Mouse (Mus musculus) limb, embryonic 14.5 days (tissue): ENCODE results near the gene Rps13. TPM values are rescaled to one million over a fixed set of nuclear protein-coding genes. Genes with fewer than 3 reads are reported as not detected.
A peak's percentile ranks its signal among the peaks of the same experiment; 100 is the strongest.
"Not testable (repeated sequence)": the region's sequence is repeated elsewhere in the genome, so short reads cannot be mapped to it uniquely, and the experiment has no call there.

ENCODE experiments used
- ATAC-seq: fragments of 200-750 bp; cut with Nextera tagmentation; 2 replicates; pipeline ENCODE4 v1.8.0; 2017; ENCODE audit warnings: low read depth, moderate number of reproducible peaks, moderate TSS enrichment; ENCODE audit not compliant: low FRiP score
- DNase-seq: peaks from one replicate; pipeline ENCODE4 v3.0.0-alpha.2; 2015; ENCODE audit warnings: low spot score
- H3K27ac ChIP-seq: fragments of 300-500 bp; sonication (generic); replicated peaks from 2 replicates; pipeline ENCODE4 v1.5.1; 2014; ENCODE audit warnings: low read depth, mild to moderate bottlenecking, low read length, moderate library complexity, mixed read lengths
- H3K27me3 ChIP-seq: fragments of 300-500 bp; sonication (generic); 2 replicates; pipeline ENCODE4 v1.6.1; 2014; ENCODE audit warnings: low read length, mixed read lengths; ENCODE audit not compliant: control insufficient read depth, insufficient read depth
- H3K36me3 ChIP-seq: fragments of 300-500 bp; sonication (generic); 2 replicates; pipeline ENCODE4 v1.6.1; 2014; ENCODE audit warnings: mild to moderate bottlenecking, low read length, moderate library complexity, mixed read lengths; ENCODE audit not compliant: control insufficient read depth, insufficient read depth
- H3K4me1 ChIP-seq: fragments of 300-500 bp; sonication (generic); 2 replicates; pipeline ENCODE4 v1.6.1; 2014; ENCODE audit warnings: antibody characterized with exemption, low read length, mixed read lengths; ENCODE audit not compliant: control insufficient read depth, insufficient read depth
- H3K4me2 ChIP-seq: fragments of 300-500 bp; sonication (generic); replicated peaks from 2 replicates; pipeline ENCODE4 v1.6.1; 2014; ENCODE audit warnings: low read depth, mild to moderate bottlenecking, low read length, moderate library complexity; ENCODE audit not compliant: severe bottlenecking
- H3K4me3 ChIP-seq: fragments of 300-500 bp; sonication (generic); replicated peaks from 2 replicates; pipeline ENCODE4 v1.5.1; 2014; ENCODE audit warnings: low read length
- H3K9ac ChIP-seq: fragments of 300-500 bp; sonication (generic); 2 replicates; pipeline ENCODE4 v1.6.1; 2014; ENCODE audit warnings: mild to moderate bottlenecking, low read depth, low read length, moderate library complexity; ENCODE audit not compliant: severe bottlenecking
- H3K9me3 ChIP-seq: fragments of 300-500 bp; sonication (generic); 2 replicates; pipeline ENCODE4 v1.6.1; 2016; ENCODE audit warnings: low read length; ENCODE audit not compliant: control insufficient read depth
- POLR2A ChIP-seq: fragments of 200-500 bp; IDR thresholded peaks from 2 replicates; pipeline ENCODE4 v1.8.0; 2012; ENCODE audit warnings: inconsistent platforms, mild to moderate bottlenecking, moderate library complexity, borderline replicate concordance; ENCODE audit not compliant: insufficient read depth, insufficient read length; ENCODE audit errors: extremely low read depth
- WGBS: fragments of 180-500 bp; shearing (Covaris S2); extraction: QIAGEN DNeasy Blood & Tissue Kit; methylation state at CpG from one replicate; pipeline ENCODE4 v1.1.7; 2014; 5-methylcytosine and 5-hydroxymethylcytosine counted together
- polyA plus RNA-seq, 2 experiments: library from polyadenylated mRNA; depleted of rRNA in 1 of 2; stranded (reverse) in 1 of 2; unstranded in 1 of 2; fragments of >200 nt; fragmentation: Nextera tagmentation in 1 of 2; extraction: Ambion mirVana in 1 of 2; gene quantifications; 2 replicates each; pipeline versions ENCODE4 v1.2.1 to v1.2.3; 2012 to 2014

The Rps13 gene
- polyA plus RNA-seq (2012; rRNA removed) = 952 and 1,380 TPM in 2 replicates
- 930 and 1,010 TPM in 2 replicates for polyA plus RNA-seq (2014; fragmentation: Nextera tagmentation; extraction: Ambion mirVana)

DNA sequence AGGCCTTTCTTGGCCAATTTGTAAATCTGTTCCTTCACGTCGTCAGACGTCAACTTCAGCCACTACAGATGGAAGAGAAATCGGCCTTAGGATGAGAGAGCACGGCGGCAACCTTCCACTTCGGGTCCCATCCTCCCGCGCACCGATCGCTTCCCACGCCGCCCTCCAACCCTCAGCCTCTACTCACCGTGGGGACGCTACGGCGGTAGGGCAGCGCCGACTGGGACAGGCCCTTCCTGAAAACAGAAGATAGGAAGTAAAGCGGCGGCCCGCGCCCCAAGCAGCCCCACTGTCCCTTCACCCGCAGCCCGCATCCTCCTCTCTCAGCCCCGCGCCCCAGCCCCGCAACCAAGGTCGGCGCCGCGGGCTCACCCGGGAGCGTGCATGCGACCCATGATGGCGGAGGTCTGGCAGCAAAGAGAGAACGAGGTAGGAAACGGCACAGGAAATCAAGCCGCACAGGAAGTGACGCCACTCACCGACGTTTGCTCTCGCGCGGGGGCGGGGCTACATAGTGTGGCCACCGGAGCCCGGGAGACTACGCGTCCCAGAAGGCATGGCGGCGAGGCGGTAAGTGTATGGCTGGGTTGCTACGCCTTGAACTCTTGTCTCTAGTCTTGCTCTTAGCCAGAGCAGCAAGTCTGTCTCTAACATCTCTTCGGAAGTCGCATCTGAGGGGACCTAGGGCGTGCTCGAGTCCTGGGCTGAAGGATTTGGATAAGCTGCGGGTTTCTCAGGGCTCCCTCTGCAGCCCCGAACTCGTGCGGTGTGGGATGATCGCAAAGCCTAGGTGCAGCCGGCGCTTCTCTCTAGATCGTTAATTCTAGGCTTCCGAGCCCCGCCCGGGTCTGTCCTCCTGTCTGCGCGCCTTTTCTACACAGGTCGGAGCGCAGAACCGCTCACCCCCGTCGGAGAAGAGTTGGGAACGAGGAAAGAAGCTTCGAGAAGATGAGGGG lies at the start of gene Rps13:
Gene Rps13 (minus strand): TSS at position 483 of the 956 bp plus-strand sequence.
- Histone ChIP-seq H3K27ac (peak within 1 kb of the TSS; percentile 79), H3K9ac (peak within 1 kb of the TSS; percentile 95), H3K4me1 (peaks cover 7% of the 10 kb centered on the region; the same call in 1 of the 2 replicates), H3K27me3 (no peaks in the 10 kb centered on the region), H3K9me3 (no peaks in the 10 kb centered on the region), H3K36me3 (peaks cover 41% of the 10 kb centered on the region), H3K4me3 (peak within 1 kb of the TSS; percentile 90), H3K4me2 (peak within 1 kb of the TSS; percentile 82)
- WGBS = under 1% methylated on average over 78 of the region's 78 CpGs
- ATAC-seq = peak; percentile 98
- peak; percentile 97; the same call in 1 of the 2 replicates for TF ChIP-seq POLR2A
- peak; percentile 98 for DNase-seq

- H3K9me3 ChIP-seq, ATAC-seq, DNase-seq, H3K4me3 ChIP-seq, H3K9ac ChIP-seq, H3K27ac ChIP-seq, H3K27me3 ChIP-seq, H3K4me2 ChIP-seq, H3K4me1 ChIP-seq: not testable (repeated sequence)
- peaks cover 29% of the 10 kb centered on the region for H3K36me3 ChIP-seq
- WGBS = 94% methylated on average over 6 of the region's 6 CpGs
Measured at GRCm38 (mm10) chr7:116379181-116379580, 45.2 kb upstream of the Rps13 start.

DNA sequence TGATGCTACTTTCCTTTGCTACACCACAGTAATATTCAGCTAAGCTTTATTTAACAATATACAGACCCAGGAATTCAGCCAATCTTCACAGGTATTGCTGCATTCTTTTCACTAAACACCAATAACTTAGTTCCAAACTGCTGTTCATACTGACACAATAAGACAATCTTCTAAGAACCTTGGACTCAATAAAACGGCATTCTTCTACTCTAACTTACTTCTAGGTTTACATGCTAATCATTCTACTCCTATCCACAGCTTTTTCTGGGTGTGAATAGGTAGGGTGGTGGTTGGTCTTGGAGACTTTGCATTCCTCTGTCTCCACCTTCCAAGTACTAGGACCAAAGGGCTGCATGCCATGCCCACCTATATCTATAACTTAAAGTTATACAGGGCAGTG lies 40.3 kb upstream of the Rps13 start:
- no peak for TF ChIP-seq POLR2A
- no peak overlapping the region for H3K27ac ChIP-seq
- no peak overlapping the region for H3K9ac ChIP-seq
- peaks cover 27% of the 10 kb centered on the region for H3K36me3 ChIP-seq
- 81% methylated on average over 1 of the region's 1 CpGs for WGBS
- no peak overlapping the region for H3K4me2 ChIP-seq
- ATAC-seq = no peak
- no peaks in the 10 kb centered on the region for H3K4me1 ChIP-seq
- H3K4me3 ChIP-seq = no peak overlapping the region
- no peak for DNase-seq
- H3K9me3 ChIP-seq = no peaks in the 10 kb centered on the region
- no peaks in the 10 kb centered on the region for H3K27me3 ChIP-seq

DNA sequence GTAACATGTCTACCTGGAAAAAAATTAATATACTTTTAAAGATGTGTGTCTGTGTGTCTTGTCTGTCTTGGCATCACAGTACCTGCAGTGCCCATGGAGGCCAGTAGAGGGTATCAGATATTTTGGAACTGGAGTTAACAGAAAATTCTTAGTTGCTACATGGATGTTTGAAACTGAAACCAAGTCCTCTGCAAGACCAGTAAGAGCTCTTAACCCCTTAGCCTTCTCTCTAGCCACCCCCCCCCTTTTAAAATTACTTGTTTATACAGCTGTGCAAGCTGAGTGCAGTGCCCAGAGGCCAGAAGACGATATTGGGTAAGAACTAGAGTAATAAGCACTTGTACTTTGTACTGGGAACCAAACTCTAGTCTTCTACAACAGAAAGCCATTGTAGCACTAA lies 2.2 kb upstream of the Rps13 start:
- H3K36me3 ChIP-seq = peaks cover 35% of the 10 kb centered on the region
- no peak overlapping the region for H3K4me3 ChIP-seq
- H3K9me3 ChIP-seq = no peaks in the 10 kb centered on the region
- no peaks in the 10 kb centered on the region for H3K27me3 ChIP-seq
- H3K27ac ChIP-seq = no peak overlapping the region
- TF ChIP-seq POLR2A = no peak
- ATAC-seq (no peak), DNase-seq (peak; percentile 30)
- no peak overlapping the region for H3K9ac ChIP-seq
- whole genome bisulfite sequencing = 54% methylated on average over 1 of the region's 1 CpGs
- H3K4me2 ChIP-seq = no peak overlapping the region
- H3K4me1 ChIP-seq = peaks cover 7% of the 10 kb centered on the region; the same call in 1 of the 2 replicates

- ATAC-seq = no peak
- peaks cover 39% of the 10 kb centered on the region for H3K36me3 ChIP-seq
- WGBS = 83% methylated on average over 6 of the region's 6 CpGs
- H3K27me3 ChIP-seq = no peaks in the 10 kb centered on the region
- H3K9ac ChIP-seq = no peak overlapping the region
- no peak for TF ChIP-seq POLR2A
- H3K4me3 ChIP-seq = peak overlapping the region; percentile 90
- peak overlapping the region; percentile 82 for H3K4me2 ChIP-seq
- H3K27ac ChIP-seq = no peak overlapping the region
- peaks cover 7% of the 10 kb centered on the region; the same call in 1 of the 2 replicates for H3K4me1 ChIP-seq
- DNase-seq = no peak
- H3K9me3 ChIP-seq = no peaks in the 10 kb centered on the region
Measured at GRCm38 (mm10) chr7:116335133-116335532, 1.1 kb upstream of the Rps13 start.
